Mouse (Mus musculus) frontal cortex, adult 2 months (tissue): ENCODE results near the gene Simc1. TPM values are rescaled to one million over a fixed set of nuclear protein-coding genes. Genes with fewer than 3 reads are reported as not detected.
"Not testable (repeated sequence)": the region's sequence is repeated elsewhere in the genome, so short reads cannot be mapped to it uniquely, and the experiment has no call there.

Experiments used
- DNase-seq, 2 experiments: peaks; one replicate each; pipeline ENCODE4 v3.0.0; 2022; ENCODE audit warnings: low spot score in 1 of 2; ENCODE audit errors: extremely low spot score in 1 of 2
- polyA plus RNA-seq: library from polyadenylated mRNA; depleted of rRNA; stranded (reverse); fragments of >200 nt; gene quantifications from 2 replicates; pipeline ENCODE4 v1.2.3, GENCODE M21; 2012; rRNA removed

Gene Simc1
- 17.1 and 18.6 TPM in 2 replicates for polyA plus RNA-seq

- peak in 1 of 2 experiments; percentile 50 for DNase-seq
Measured at GRCm38 (mm10) chr13:54503604-54504521, at the start of gene Simc1. Simc1 (plus strand) TSS chr13:54503779.

GRCm38 (mm10) chr13:54457062-54457461 lies 46.5 kb upstream of the Simc1 start:
- no peak for DNase-seq

- no peak for DNase-seq
Measured at GRCm38 (mm10) chr13:54459282-54459681, 44.3 kb upstream of the Simc1 start.

- peak; percentile 73 to 94 for DNase-seq
Measured at GRCm38 (mm10) chr13:54468098-54469011, 35.2 kb upstream of the Simc1 start, which contains the start of gene Thoc3. Thoc3 (minus strand) TSS chr13:54468849.

- DNase-seq, result no peak
Measured at GRCm38 (mm10) chr13:54469012-54469354, 34.6 kb upstream of the Simc1 start.

- DNase-seq, result no peak
Measured at GRCm38 (mm10) chr13:54471967-54472366, 31.6 kb upstream of the Simc1 start.

GRCm38 (mm10) chr13:54474996-54475395 lies 28.6 kb upstream of the Simc1 start:
- DNase-seq, result no peak

GRCm38 (mm10) chr13:54475702-54476101 lies 27.9 kb upstream of the Simc1 start:
- no peak for DNase-seq

- peak in 1 of 2 experiments; percentile 11 for DNase-seq
Measured at GRCm38 (mm10) chr13:54479286-54479685, 24.3 kb upstream of the Simc1 start.

GRCm38 (mm10) chr13:54481498-54481897 lies 22.1 kb upstream of the Simc1 start:
- DNase-seq, result no peak

- DNase-seq, result no peak
Measured at GRCm38 (mm10) chr13:54490411-54490810, 13.2 kb upstream of the Simc1 start.

GRCm38 (mm10) chr13:54491381-54491780 lies 12.2 kb upstream of the Simc1 start:
- DNase-seq, result no peak

- not testable (repeated sequence) for DNase-seq
Measured at GRCm38 (mm10) chr13:54499551-54499950, 4.0 kb upstream of the Simc1 start.

- DNase-seq, result no peak
Measured at GRCm38 (mm10) chr13:54501352-54501751, 2.2 kb upstream of the Simc1 start.

- DNase-seq, result no peak
Measured at GRCm38 (mm10) chr13:54501957-54502690, 1.5 kb upstream of the Simc1 start.

- no peak for DNase-seq
Measured at GRCm38 (mm10) chr13:54503278-54503603, 338 bp upstream of the Simc1 start.

- no peak for DNase-seq
Measured at GRCm38 (mm10) chr13:54504611-54505260, 1.2 kb downstream of the Simc1 start.

- peak in 1 of 2 experiments; percentile 34 for DNase-seq
Measured at GRCm38 (mm10) chr13:54505920-54506319, 2.3 kb downstream of the Simc1 start.

- DNase-seq, result peak in 1 of 2 experiments; percentile 9
Measured at GRCm38 (mm10) chr13:54520221-54520620, 16.6 kb downstream of the Simc1 start.

- no peak for DNase-seq
Measured at GRCm38 (mm10) chr13:54521181-54521580, 17.6 kb downstream of the Simc1 start.
